Mouse (Mus musculus): Measurements from ENCODE around the gene Agpat1.

DNA sequence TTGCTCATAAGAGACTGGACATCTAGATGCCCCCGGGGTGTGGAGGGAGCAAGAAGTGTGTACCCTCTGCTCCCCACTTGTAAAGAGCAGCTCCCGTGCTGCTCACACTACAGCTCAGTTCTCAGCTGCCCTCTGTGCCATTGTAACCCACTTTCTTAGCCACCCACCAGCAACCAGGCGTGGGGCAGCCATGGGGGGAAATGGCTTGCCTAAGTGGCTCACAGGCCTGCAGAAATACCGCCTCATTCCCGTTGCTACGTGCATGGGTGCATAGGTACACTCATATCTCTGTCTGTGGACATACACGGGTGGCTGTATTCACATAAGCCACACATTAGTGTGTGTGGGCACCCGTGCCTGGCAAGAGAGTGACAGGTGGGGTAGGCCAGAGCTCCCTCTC, 58.9 kb downstream of the Agpat1 start:
- TF ChIP-seq POLR2A (IDR thresholded peaks at IDR 0.05; ENCODE audit: borderline replicate concordance, extremely low read depth, insufficient read depth, insufficient read length, poor library complexity, severe bottlenecking) (no peak), CTCF (IDR thresholded peaks at IDR 0.05; ENCODE audit: borderline replicate concordance, extremely low read depth, insufficient read depth, insufficient read length) (no peak)
